Mouse (Mus musculus) gastrocnemius, postnatal 4 days (tissue): ENCODE data around the gene Olfr1302. TPM values are rescaled to one million over a fixed set of nuclear protein-coding genes. Genes with fewer than 3 reads are reported as not detected.

ENCODE experiments used
- DNase-seq, 2 experiments: peaks; one replicate each; pipeline ENCODE4 v3.0.0; 2021 to 2022; ENCODE audit warnings: low spot score in 2 of 2, mixed read lengths in 2 of 2
- long read RNA-seq, 2 experiments: library from polyadenylated mRNA; stranded (forward); transcript quantifications; one replicate each; pipeline ENCODE4 v2.0.0; 2021
- total RNA-seq, 2 experiments: library from RNA; stranded (reverse); gene quantifications; 2 replicates each; pipeline ENCODE4 v1.2.3; 2021

The Olfr1302 gene
- total RNA-seq = not detected
- long read RNA-seq, experiment 1 = 0 reads
- long read RNA-seq, experiment 2 = 0 reads

DNA sequence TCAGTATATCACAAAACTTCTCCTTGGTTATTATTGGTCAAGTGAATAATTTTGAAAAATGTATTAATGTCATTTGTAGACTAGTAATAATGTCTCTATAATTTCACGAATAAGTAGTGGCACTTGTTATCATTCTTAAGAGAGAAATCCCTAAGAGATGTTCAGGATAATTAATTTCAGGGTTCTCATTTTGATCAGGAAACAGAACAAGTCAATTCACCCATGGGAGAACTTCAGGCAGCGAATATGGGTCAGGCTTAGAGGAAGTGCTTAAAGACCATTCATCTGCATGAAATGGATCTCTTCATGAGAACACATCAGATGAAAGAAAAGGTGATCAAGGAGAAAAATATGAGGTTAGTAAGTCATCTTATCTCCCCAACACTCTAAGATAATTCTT is at the start of gene Olfr1302:
Gene Olfr1302 (plus strand): TSS at position 301 of the 400 bp plus-strand sequence.
- no peak for DNase-seq

DNA sequence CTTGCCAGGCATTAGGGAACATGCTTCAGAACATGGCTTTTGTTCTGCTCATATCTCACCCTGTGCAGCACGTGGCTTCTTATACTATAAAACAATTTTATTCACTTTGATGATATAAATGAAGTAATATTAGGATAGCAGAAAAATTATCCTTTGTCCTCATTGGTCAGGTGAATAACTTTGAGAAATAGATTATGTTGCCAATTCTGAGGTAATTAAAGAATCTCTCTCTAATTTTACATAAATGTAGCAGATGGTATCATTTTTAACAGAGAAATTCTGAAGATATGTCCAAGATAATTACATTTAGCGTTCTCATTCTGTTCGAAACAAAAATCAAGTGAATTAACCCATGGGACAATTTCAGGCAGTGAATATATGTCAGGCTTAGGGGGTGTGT is 26.5 kb upstream of the Olfr1302 start, which contains the start of gene Olfr1301:
Gene Olfr1301 (plus strand): TSS at position 301 of the 400 bp plus-strand sequence.
- no peak for DNase-seq

DNA sequence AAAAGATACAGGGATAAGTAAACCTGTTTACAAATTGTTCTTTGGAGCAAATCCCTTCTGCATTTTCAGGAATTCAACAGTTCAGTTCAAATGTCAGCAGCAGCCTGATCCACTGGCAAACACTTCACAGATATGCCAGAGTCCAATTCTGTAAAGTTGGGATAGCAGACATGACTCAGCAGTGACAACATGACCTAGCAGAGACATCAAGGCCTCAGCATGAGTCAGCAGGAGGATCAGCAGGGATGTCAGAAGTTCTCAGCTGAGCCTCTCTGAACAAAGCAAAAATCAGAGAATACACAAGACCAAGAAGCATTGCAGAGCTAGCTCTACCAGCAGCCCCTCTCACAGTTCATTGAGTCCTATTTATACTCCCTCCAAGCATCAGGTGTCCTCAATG is 35.7 kb downstream of the Olfr1302 start:
- no peak for DNase-seq

DNA sequence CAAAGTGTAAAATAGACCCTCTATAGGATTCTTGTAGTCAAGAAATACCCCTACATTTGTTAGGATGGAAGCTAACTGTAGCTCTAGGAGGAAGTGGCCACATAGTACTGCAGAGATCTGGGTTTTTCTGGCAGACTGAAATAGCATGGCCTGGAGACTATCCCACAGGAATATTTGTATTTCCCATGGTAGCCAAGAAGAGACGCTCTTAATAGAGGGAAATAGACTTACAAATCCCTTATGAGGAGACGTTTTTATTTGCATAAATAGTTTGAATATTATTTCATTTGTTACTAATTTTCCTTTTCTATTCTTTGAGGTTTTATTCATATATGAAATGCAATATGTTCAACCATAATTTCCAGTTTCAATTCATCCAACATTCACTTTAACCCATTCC is 43.0 kb downstream of the Olfr1302 start, which contains the start of gene Olfr1303:
Gene Olfr1303 (minus strand): TSS at position 101 of the 400 bp plus-strand sequence.
- DNase-seq = no peak

Other genes starting within 250 kb of the Olfr1302 start
- not detected for gene Olfr1294, start 237.1 kb upstream of the Olfr1302 start, total RNA-seq
- gene Olfr1295, start 207.7 kb upstream of the Olfr1302 start, total RNA-seq = not detected
- not detected for gene Olfr1297, start 150.9 kb upstream of the Olfr1302 start, total RNA-seq
- gene Olfr1298, start 128.2 kb upstream of the Olfr1302 start, total RNA-seq = not detected
- gene Olfr1299, start 116.0 kb upstream of the Olfr1302 start, total RNA-seq = not detected
- gene Olfr1301, start 26.4 kb upstream of the Olfr1302 start, total RNA-seq = not detected
- gene Olfr1303, start 42.9 kb downstream of the Olfr1302 start, total RNA-seq = not detected
- not detected for gene Olfr1305, start 99.7 kb downstream of the Olfr1302 start, total RNA-seq
- not detected for gene Olfr1306, start 138.8 kb downstream of the Olfr1302 start, total RNA-seq
- gene Olfr1307, start 172.0 kb downstream of the Olfr1302 start, total RNA-seq = under 1 TPM in 1 of 2 experiments, not detected in 1; 0.03 TPM
- gene Olfr1308, start 187.5 kb downstream of the Olfr1302 start, total RNA-seq = not detected
- gene Olfr1309, start 212.9 kb downstream of the Olfr1302 start, total RNA-seq = not detected
- not detected for gene Olfr1310, start 235.3 kb downstream of the Olfr1302 start, total RNA-seq
- not detected for gene Olfr1311, start 247.0 kb downstream of the Olfr1302 start, total RNA-seq